Mouse (Mus musculus) myocyte (in vitro differentiated cells): ENCODE measurements around the gene Gm16181. TPM values are rescaled to one million over a fixed set of nuclear protein-coding genes. Genes with fewer than 3 reads are reported as not detected.

Experiments
- H3K27me3 ChIP-seq: one replicate; pipeline ENCODE4 v1.6.1; 2011; ENCODE audit not compliant: control insufficient read depth, insufficient read depth, insufficient read length
- H3K36me3 ChIP-seq: one replicate; pipeline ENCODE4 v1.6.1; 2011; ENCODE audit not compliant: control insufficient read depth, insufficient read depth
- H3K4me2 ChIP-seq: one replicate; pipeline ENCODE4 v1.6.1; 2011; ENCODE audit warnings: low read depth, control low read depth
- H3K4me3 ChIP-seq: one replicate; pipeline ENCODE4 v1.5.1; 2011; ENCODE audit warnings: mild to moderate bottlenecking, control low read depth, moderate library complexity
- H3K79me2 ChIP-seq: one replicate; pipeline ENCODE4 v1.6.1; 2011; ENCODE audit not compliant: control insufficient read depth, insufficient read depth
- H3ac ChIP-seq: one replicate; pipeline ENCODE4 v1.6.1; 2011; ENCODE audit not compliant: control insufficient read depth, insufficient read length
- CEBPB ChIP-seq: IDR thresholded peaks from 2 replicates; pipeline ENCODE4 v1.6.1; 2011; ENCODE audit warnings: mild to moderate bottlenecking, moderate library complexity; ENCODE audit not compliant: poor library complexity, insufficient read depth, severe bottlenecking
- E2F4 ChIP-seq: IDR thresholded peaks from one replicate; pipeline ENCODE4 v1.6.1; 2011; ENCODE audit warnings: mild to moderate bottlenecking, control low read depth, moderate library complexity; ENCODE audit not compliant: insufficient read depth
- MAX ChIP-seq: IDR thresholded peaks from one replicate; pipeline ENCODE4 v1.6.1; 2011; ENCODE audit warnings: low read depth, mild to moderate bottlenecking, control low read depth
- MYOD1 ChIP-seq, 3 experiments: IDR thresholded peaks; one replicate each; pipeline ENCODE4 v1.6.1; 2011; ENCODE audit warnings: control low read depth in 2 of 3, low read depth in 2 of 3, mild to moderate bottlenecking in 2 of 3, moderate library complexity in 1 of 3; ENCODE audit not compliant: insufficient read length in 2 of 3, control insufficient read depth in 1 of 3
- MYOG ChIP-seq, 3 experiments: IDR thresholded peaks; one replicate each; pipeline ENCODE4 v1.6.1; 2011; ENCODE audit warnings: control low read depth in 2 of 3, low read depth in 2 of 3, mild to moderate bottlenecking in 2 of 3; ENCODE audit not compliant: insufficient read length in 2 of 3, control insufficient read depth in 1 of 3, insufficient read depth in 1 of 3
- POLR2A ChIP-seq: IDR thresholded peaks from one replicate; pipeline ENCODE4 v1.6.1; 2011; ENCODE audit warnings: low read depth, mild to moderate bottlenecking, control low read depth, moderate library complexity; ENCODE audit not compliant: insufficient read length
- POLR2AphosphoS2 ChIP-seq: IDR thresholded peaks from one replicate; pipeline ENCODE4 v1.6.1; 2011; ENCODE audit warnings: low read depth, control low read depth; ENCODE audit not compliant: insufficient read length
- REST ChIP-seq: IDR thresholded peaks from one replicate; pipeline ENCODE4 v1.6.1; 2011; ENCODE audit warnings: mild to moderate bottlenecking, control low read depth, moderate library complexity; ENCODE audit not compliant: insufficient read depth, insufficient read length
- SRF ChIP-seq: IDR thresholded peaks from one replicate; pipeline ENCODE4 v1.6.1; 2011; ENCODE audit warnings: low read depth; ENCODE audit not compliant: control insufficient read depth, insufficient read length
- TCF12 ChIP-seq: IDR thresholded peaks from one replicate; pipeline ENCODE4 v1.6.1; 2011; ENCODE audit warnings: mild to moderate bottlenecking, control low read depth; ENCODE audit not compliant: poor library complexity, insufficient read depth, severe bottlenecking
- TCF3 ChIP-seq: IDR thresholded peaks from one replicate; pipeline ENCODE4 v1.6.1; 2011; ENCODE audit warnings: low read depth, control low read depth; ENCODE audit not compliant: insufficient read length
- USF1 ChIP-seq: IDR thresholded peaks from one replicate; pipeline ENCODE4 v1.6.1; 2011; ENCODE audit warnings: low read depth, mild to moderate bottlenecking, control low read depth, moderate library complexity
- polyA plus RNA-seq: library from polyadenylated mRNA; unstranded; fragments of >200 nt; fragmentation: generic; extraction: Trizol; gene quantifications from one replicate; pipeline ENCODE4 v1.2.1, GENCODE M21; 2012; ENCODE audit warnings: missing spikeins

The Gm16181 gene
- polyA plus RNA-seq, 1 experiment, result 0.18 TPM

DNA sequence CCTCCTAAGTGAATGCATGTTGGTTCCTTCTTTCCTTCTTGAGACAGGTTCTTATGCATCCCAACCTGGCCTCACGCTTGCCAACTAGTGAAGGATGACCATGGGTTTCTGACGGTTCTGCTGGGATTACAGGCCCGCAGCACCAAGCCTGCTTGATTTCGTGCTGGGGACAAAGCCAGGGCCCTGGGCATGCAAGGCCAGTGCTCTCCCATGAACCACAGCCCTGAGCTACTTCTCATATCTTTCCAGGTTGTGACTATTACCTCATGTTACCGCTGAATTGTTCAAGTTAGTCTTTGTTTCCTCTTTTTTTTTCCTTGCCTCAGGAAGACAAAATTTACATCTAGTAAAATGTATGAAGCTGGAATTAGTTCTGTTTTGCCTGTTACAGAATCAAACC, 27.7 kb upstream of the Gm16181 start:
- H3ac ChIP-seq, result no peak overlapping the region
- no peaks in the 10 kb centered on the region for H3K36me3 ChIP-seq
- no peak overlapping the region for H3K4me3 ChIP-seq
- no peak overlapping the region for H3K4me2 ChIP-seq
- H3K27me3 ChIP-seq, result no peaks in the 10 kb centered on the region
- H3K79me2 ChIP-seq, result no peaks in the 10 kb centered on the region
- no peak for TF ChIP-seq E2F4
- no peak for TF ChIP-seq MYOG (IDR thresholded peaks at IDR 0.05; ENCODE audit: control insufficient read depth in 1 of 3, insufficient read depth in 1 of 3, insufficient read length in 2 of 3, low read depth in 2 of 3)
- TF ChIP-seq MYOD1 (IDR thresholded peaks at IDR 0.05; ENCODE audit: control insufficient read depth in 1 of 3, insufficient read length in 2 of 3, low read depth in 2 of 3), result no peak
- no peak for TF ChIP-seq CEBPB
- TF ChIP-seq TCF3, result no peak
- no peak for TF ChIP-seq SRF
- TF ChIP-seq USF1, result no peak
- TF ChIP-seq REST, result no peak
- TF ChIP-seq POLR2A, result no peak
- no peak for TF ChIP-seq TCF12
- no peak for TF ChIP-seq POLR2AphosphoS2
- TF ChIP-seq MAX, result no peak

DNA sequence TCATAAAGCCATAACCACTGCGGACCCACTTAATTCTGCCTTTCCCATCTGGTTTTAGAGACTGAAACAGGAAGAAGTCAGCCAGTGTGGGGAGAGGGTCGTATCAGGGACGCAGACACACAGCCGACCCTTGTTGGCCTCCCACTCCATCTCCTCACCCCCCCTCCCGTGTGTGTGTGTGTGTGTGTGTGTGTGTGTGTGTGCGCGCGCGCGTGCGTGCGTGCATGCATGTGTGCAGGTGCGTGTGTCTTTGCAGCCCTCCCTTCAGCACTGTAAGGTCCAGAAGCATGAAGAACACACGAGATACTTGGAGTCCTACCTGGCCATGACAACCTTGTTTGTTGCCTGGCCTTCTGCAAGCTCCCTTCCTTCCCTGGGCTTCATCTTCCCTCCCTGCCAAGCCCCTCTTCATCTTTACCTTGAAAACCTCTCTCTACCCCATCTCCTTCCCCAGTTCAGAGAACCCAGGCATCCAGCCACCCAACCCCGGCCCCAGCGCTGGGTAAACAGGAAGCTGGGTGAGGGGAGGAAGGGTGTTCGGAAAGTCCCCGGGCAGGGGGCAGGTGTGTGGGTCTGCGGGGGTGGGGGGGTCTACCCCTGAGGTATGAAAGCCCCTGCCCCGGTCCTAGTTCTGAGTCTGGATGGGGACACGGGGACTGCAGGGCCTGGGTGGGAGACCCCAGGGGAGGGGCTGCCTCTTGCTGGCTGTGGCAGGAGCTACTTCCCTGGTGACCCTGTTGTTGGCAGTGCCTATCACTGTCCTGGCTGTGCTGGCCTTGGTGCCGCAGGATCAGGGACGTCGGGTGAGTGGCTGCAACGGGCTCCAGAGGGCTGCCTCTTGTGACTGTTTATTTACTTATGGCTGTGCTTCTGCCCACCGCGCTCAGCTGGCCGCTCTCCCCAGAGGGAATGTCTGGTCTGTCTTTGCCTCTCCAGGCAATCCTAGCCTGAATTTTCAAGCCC, 26.5 kb upstream of the Gm16181 start, which contains the start of gene Ltb:
Gene Ltb, plus strand, starts transcription at position 559 of the 963 bp plus-strand sequence.
- no peak within 1 kb of the TSS for H3ac ChIP-seq
- TF ChIP-seq E2F4 (no peak), MYOG (IDR thresholded peaks at IDR 0.05; ENCODE audit: control insufficient read depth in 1 of 3, insufficient read depth in 1 of 3, insufficient read length in 2 of 3, low read depth in 2 of 3) (no peak), CEBPB (no peak), POLR2A (no peak), POLR2AphosphoS2 (no peak), SRF (no peak), USF1 (no peak), MAX (no peak), TCF12 (no peak), TCF3 (no peak), REST (no peak), MYOD1 (IDR thresholded peaks at IDR 0.05; ENCODE audit: control insufficient read depth in 1 of 3, insufficient read length in 2 of 3, low read depth in 2 of 3) (no peak)
- no peaks in the 10 kb centered on the region for H3K79me2 ChIP-seq
- peak within 1 kb of the TSS; percentile 16 for H3K4me3 ChIP-seq
- no peaks in the 10 kb centered on the region for H3K36me3 ChIP-seq
- peak within 1 kb of the TSS; percentile 87 for H3K4me2 ChIP-seq
- no peaks in the 10 kb centered on the region for H3K27me3 ChIP-seq

DNA sequence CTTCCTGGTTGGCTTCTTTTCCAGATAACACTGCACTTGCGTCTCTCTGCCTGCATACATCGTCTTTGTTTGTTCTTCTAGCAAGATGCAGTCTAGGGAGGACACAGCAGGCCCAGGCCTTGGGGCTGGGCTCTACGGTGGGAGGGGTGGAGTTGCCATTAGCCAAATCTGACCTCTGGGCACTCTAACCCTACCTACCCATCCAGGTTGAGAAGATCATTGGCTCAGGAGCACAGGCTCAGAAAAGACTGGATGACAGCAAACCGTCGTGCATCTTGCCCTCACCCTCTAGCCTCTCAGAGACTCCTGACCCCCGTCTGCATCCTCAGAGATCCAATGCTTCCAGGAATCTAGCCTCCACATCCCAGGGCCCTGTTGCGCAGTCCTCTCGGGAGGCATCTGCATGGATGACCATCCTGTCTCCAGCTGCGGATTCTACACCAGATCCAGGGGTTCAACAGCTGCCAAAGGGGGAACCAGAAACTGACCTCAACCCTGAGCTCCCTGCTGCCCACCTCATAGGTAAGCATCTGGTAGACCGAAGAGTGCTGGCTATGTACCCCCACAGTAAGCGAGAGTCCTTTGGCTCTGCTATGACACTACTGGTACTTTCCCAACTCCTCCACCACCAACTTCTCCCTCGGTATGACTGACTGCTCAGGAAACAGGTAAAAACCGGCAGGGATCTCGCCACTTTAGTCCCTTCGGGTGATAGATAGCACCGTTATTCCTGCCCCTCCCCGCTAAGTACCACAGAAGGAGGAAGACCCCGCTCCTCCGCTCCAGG, 25.6 kb upstream of the Gm16181 start:
- Histone ChIP-seq H3K4me2 (peak overlapping the region; percentile 87), H3K27me3 (no peaks in the 10 kb centered on the region), H3ac (peak overlapping the region; percentile 45), H3K4me3 (peak overlapping the region; percentile 16), H3K79me2 (no peaks in the 10 kb centered on the region), H3K36me3 (no peaks in the 10 kb centered on the region)
- no peak for TF ChIP-seq CEBPB
- TF ChIP-seq MYOD1 (IDR thresholded peaks at IDR 0.05; ENCODE audit: control insufficient read depth in 1 of 3, insufficient read length in 2 of 3, low read depth in 2 of 3), result no peak
- no peak for TF ChIP-seq MYOG (IDR thresholded peaks at IDR 0.05; ENCODE audit: control insufficient read depth in 1 of 3, insufficient read depth in 1 of 3, insufficient read length in 2 of 3, low read depth in 2 of 3)
- no peak for TF ChIP-seq SRF
- no peak for TF ChIP-seq POLR2AphosphoS2
- TF ChIP-seq TCF3, result no peak
- TF ChIP-seq MAX, result no peak
- no peak for TF ChIP-seq E2F4

DNA sequence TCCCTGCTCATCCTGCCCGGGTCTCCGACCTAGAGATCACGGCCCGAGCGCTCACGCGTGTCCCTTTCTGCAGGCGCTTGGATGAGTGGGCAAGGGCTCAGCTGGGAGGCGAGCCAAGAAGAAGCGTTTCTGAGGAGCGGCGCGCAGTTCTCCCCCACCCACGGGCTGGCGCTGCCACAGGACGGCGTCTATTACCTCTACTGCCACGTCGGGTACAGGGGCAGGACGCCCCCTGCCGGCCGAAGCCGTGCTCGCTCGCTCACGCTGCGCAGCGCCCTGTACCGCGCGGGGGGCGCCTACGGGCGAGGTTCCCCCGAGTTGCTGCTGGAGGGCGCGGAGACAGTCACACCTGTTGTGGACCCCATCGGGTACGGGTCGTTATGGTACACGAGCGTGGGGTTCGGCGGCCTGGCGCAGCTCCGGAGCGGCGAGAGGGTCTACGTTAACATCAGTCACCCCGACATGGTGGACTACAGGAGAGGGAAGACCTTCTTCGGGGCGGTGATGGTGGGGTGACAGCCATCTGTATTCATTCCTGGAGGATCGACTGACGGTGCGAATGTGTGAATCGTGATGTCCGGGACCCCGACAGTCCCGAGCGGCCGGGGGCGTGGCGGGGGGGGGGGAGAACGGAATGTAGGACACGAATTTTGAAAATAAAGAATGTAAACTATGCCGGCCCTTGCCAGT, 24.9 kb upstream of the Gm16181 start:
- no peaks in the 10 kb centered on the region for H3K79me2 ChIP-seq

More for the DNA sequence above, 24.9 kb upstream of the Gm16181 start:
- Histone ChIP-seq H3K36me3 (no peaks in the 10 kb centered on the region), H3K4me3 (peak overlapping the region; percentile 16), H3K27me3 (no peaks in the 10 kb centered on the region), H3K4me2 (peak overlapping the region; percentile 87), H3ac (peak overlapping the region; percentile 45)
- TF ChIP-seq MYOD1 (IDR thresholded peaks at IDR 0.05; ENCODE audit: control insufficient read depth in 1 of 3, insufficient read length in 2 of 3, low read depth in 2 of 3) (peak in 1 of 3 experiments; percentile 16), SRF (no peak), TCF3 (no peak), MYOG (IDR thresholded peaks at IDR 0.05; ENCODE audit: control insufficient read depth in 1 of 3, insufficient read depth in 1 of 3, insufficient read length in 2 of 3, low read depth in 2 of 3) (peak in 2 of 3 experiments; percentile 8 to 34)
